Mouse (Mus musculus) 3134 (cell line): ENCODE data around the gene Trnau1ap.
"Not testable (repeated sequence)": the region's sequence is repeated elsewhere in the genome, so short reads cannot be mapped to it uniquely, and the experiment has no call there.

Experiments used
- DNase-seq: peaks from one replicate; pipeline ENCODE4 v3.0.0-alpha.2; 2011; ENCODE audit warnings: low spot score; ENCODE audit not compliant: insufficient read length; ENCODE audit errors: extremely low read depth

Gene Trnau1ap

DNA sequence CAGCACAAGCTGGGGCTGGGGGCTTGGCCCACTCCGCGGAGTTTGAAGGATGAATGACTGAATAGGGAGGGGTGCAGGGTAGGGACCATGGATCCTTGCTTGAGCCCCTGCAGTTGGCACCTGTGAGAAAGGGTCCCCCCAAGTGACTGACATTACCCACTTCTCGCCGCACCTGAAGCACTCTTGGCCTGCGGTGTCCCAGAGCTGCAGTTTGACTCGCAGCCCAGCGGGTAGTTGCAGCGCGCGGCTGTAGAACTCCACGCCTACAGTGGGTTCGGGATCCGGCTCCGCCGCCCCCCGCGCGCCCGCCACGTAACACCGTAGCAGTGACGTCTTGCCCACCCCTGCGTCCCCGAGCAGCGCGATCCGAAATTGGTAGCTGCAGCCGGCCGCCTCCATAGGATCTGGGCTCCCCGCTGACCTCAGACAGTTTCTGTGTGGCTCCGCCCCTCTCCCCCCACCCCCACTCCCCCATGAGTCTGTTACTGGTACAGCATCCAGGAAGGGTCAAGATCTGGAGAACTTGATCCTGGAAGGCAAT lies 26.3 kb downstream of the Trnau1ap start, which contains the start of gene Rab42:
Gene Rab42 (minus strand): TSS at position 447 of the 541 bp plus-strand sequence.
- peak; percentile 54 for DNase-seq

DNA sequence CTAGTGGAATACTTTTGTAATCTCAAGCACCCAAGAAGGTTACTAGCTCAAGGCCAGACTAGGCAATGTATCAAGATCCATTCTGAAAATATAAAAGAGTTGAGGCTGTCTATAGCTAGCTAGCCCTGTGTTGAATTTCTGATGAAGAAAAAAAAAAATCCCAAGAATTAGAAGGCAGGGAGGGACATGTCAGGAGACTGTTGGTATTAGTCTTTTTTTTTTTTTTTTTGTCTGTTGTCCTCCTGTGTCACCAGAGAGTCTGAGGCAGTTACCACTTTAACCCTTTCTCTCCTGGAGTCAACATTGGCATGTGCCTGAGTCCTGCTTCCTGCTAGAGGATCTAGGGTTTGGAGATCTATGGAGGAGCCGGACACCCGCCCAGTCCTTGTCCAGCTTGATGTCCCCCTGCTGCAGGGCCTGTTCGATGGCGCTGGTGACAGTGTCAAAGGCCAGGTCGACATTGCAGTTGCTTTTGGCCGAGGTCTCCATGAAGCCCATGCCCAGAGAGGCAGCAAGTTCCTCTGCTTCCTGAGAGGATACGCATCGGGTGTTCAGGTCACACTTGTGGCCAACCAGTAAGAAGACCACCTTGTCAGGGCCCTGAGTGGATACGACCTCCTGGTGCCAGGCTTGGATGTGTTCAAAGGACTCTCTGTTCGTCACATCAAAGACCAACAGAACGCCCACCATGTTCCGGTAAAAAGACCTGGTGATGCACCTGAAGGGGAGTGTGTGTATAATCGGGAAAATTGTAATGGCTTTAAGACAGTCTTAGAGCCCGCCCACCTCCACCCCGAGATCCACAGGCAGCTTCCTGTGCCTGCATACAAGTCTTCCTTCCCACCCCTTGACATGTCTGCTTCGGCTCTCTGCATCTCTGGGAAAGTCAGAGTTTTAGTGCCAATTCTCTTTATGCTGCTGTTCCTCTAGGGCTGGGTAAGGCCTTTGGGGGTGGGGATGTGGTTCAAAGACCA lies 27.1 kb downstream of the Trnau1ap start:
- no peak for DNase-seq

DNA sequence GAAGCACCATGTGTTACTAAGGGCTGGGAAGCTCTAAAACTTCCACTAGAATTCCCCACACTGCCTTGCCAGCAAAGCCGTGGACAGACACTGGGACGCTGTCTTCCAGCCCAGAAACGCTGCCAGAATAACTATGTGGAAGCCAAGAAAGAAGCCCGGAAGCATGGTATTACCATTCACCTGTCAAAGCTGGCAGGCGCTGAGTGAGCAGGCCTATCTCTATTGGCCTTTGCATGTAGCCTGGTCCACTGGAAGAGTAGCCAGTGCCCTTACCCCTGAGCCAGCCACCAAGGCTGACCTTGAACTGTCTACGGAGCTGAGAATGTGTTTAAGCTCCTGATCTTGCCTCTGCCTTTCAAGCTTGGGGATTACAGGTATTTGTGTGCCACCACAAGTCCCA lies 27.9 kb downstream of the Trnau1ap start:
- no peak for DNase-seq

DNA sequence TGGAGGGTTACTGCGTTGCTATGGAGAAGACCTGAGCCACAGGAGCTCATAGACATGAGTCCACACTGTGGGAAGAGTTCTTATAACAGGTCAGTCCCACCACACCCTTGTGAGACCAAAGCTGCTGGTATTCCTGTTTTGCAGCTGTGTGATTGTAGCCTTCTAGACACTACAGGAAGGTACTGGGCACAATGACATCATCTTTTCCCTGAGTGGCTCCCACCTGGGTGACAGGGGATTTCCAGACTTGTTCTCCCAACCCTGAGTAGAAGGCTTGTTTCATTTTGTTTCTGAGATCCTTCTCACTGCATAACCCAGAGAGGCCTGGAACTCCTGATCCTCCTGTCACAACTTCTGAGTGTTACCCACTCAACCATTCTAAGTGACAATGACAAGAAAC lies 29.5 kb downstream of the Trnau1ap start:
- no peak for DNase-seq

DNA sequence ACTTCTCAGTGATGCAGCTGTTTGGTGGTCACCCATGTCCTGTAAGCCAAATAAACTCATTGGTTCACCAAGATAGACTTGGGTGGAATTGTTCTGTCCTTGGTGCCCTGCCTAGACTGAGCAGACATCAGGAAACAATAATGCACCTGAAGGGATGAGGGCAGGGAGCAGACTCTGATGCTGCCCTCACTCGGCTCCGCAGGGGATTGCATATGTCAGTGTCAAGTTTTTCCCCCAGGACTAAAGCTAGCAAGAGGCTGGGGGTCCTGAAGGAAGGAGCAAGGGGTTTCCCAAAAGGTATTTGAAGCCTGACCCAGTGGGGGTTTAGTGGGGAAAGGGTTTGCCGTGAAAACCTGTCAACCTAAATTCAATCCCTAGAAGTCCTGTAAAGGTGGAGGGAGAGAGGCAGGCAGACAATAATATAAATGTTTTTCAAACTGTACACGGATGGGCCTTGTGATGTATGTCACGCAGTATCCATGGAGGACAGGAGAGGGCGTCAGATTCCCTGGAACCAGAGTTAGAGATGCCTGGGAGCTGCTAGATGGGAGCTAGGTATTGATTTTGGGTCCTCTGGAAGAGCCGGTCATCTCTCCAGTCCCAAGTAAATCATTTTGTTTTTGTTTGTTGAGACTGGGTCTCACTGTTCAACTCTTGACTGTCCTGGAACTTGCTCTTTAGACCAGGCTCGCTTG lies 33.5 kb downstream of the Trnau1ap start:
- DNase-seq: no peak

DNA sequence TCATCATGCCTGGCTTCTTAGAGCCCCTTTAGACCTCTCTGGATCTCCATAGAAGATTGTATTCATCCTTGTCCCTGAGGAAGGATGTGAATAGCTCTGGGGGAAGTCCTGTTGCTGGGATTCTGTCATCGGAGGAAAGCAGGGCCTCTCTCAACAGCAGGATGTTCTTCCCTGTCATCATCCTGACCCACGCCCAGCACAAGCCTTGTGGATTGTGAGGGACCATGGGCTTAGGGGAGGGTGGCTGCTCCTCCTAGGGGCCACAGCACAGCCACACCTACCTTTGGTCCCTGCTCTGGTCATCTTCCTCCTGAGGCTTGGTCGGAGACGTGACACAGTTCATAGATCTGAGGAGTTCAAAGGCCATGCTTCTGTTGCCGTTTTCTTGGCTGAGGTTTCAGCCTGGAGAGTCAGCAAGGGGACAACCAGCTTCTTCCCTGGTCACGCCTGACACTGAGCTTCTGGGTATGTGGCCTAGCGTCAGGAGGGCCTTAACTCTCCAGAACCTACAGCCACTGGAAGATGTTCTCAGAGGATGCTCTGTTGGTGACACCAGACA lies 35.6 kb downstream of the Trnau1ap start:
- DNase-seq: no peak

DNA sequence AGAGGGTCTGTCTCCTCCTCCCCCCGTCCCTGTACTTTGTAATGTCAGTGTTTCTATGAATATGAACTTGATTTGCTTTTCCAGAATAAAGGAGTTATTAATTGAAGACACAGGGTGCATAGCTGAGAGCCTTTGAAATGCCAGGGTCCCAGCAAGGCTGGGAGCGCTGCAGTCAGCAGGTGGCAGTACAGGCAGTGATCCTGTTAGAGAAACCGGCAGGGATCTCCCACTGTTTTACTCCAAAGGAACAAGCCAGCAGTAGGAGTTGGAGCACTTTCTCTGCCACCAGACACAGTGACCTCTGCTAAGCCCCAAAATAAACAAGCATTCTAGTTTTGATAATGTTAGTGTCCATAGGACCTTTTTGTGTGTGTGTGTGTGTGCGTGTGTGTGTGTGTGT lies 36.4 kb downstream of the Trnau1ap start:
- DNase-seq: no peak

DNA sequence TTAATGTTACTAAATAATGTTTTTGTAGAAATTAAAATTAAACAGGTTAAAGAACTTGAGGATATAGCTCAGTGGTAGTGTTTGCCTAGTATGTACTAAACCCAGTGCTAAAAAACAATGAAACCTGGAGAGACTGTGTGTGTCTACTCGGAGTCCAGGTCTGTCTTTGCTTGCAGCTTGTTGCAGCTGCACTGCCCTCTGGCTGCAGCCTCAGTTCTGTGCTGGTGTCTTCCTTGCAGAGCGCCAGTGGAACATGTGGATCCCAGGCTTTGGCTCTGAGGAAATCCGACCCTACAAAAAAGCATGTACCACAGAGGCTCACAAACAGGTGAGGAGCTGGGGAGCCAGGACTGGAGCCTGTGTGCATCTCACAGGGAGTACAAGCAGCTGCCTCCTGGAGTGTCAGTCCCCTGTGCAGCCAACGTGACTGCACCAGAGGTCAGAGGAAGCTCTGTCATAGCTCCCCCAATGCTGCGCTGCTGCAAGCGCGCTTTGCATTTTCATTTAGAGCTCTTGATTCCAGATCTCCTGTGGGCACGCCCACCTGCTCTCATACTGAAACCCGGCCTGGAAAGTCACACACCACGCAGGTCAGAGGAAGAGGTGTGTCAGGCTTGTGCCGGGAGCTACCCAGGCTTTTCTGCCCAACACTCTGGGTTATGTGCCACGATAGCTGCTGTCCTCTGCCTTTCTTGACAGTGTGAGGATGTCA lies 37.6 kb downstream of the Trnau1ap start:
- DNase-seq: no peak

DNA sequence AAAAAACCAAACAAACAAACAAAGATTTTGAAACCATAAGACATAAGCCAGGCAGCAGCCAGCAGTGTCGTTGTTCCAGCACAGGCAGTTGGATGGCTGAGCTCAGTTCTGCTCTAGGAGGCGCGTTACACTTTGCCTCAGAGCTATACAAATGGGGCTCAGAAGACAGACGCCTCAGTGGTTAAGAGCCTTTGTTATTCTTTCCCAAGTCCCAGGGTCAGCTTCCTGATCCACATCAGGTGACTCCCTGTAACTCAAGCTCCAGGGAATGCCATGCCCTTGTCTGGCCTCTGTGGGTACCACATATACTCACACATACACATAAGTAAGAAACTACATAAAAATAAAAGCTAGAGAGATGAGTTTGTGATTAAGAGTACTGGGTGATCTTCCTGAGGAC lies 38.3 kb downstream of the Trnau1ap start:
- no peak for DNase-seq

DNA sequence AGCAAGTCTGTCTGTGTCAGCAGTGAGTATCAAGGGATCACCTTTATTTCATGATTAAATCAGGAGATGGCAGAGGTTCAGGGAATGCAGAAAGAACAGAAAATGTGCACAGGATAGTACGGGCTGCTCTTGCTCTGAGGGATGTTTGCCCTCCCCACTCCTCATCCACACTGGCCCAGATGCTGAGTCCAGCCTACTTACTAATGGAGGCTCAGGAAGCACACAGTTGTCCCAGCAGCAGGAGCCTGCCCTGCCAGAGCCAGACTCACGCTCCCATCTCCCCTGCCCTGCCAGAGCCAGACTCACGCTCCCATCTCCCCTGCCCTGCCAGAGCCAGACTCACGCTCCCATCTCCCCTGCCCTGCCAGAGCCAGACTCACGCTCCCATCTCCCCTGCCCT lies 40.5 kb downstream of the Trnau1ap start:
- DNase-seq: not testable (repeated sequence)

DNA sequence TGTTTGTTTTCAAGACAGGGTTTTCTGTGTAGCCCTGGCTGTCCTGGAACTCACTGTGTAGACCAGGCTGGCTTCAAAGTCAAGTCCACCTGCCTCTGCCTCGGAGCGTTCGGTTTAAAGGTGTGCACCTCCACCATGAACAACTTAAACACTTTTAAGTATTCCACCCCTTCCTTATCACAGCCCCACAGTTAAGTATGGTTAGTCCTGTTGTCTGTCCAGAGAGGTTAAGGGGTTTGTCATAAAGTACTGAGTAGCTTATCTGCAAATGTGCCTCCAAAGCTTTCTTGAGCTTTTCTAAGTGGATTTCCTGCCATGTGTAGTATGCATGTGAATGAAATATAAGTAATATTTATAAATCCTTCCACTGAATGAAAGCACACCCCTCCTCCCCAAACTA lies 53.4 kb downstream of the Trnau1ap start:
- DNase-seq: no peak

DNA sequence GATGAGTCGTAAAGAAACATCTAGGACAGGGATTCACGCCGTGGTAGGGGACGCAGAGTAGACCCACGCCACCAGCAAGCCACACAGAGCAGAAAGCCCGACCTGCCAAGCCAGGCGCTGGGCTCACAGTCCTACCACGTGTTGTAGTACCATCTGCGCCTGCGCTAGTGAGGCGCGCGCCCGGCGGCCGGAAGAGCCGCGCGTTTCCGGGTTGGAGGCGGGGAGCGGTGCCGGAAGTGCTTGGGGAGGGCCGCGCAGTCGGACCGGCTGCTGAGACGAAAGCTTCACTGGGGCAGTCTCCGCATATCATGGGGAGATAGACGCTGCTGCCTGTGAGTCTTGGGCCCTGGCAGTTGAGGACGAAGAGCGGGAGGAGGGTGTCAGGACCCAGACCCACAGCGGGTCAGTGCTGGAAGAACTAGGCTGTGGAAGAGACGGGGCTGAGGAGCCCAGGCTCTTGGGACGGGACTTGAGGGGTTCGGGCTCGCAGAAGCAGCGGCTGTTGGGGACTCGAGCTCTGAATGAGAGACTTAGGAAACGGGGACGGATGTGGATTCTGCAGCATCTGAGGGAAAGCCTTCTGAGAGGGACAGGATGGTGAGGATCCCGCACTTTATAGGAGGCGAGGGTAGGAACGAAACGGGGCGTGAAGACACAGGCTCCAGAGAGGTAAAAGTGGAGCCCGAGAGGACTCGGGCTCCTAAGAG lies 55.0 kb downstream of the Trnau1ap start, which contains the start of gene Taf12:
Gene Taf12 (plus strand): TSS at position 220 of the 707 bp plus-strand sequence.
- DNase-seq: peak; percentile 95

DNA sequence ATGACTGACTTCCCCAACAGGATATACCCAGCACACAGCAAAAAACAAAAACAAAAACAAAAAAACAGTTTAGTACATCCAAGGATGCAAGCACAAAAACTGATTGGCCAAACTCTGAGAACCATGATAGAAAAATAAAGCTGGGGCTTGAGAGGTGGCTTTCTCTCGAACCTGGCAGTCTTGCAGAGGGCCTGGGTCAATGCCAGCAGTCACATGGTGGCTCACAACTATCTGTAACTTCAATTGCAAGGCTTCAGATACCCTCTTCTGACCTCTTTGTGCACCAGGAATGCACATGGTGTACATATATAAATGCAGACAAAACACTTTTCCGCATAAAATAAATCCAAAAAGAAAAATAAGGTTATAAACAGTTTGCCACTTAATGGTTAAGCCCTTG lies 56.2 kb downstream of the Trnau1ap start:
- DNase-seq: no peak

DNA sequence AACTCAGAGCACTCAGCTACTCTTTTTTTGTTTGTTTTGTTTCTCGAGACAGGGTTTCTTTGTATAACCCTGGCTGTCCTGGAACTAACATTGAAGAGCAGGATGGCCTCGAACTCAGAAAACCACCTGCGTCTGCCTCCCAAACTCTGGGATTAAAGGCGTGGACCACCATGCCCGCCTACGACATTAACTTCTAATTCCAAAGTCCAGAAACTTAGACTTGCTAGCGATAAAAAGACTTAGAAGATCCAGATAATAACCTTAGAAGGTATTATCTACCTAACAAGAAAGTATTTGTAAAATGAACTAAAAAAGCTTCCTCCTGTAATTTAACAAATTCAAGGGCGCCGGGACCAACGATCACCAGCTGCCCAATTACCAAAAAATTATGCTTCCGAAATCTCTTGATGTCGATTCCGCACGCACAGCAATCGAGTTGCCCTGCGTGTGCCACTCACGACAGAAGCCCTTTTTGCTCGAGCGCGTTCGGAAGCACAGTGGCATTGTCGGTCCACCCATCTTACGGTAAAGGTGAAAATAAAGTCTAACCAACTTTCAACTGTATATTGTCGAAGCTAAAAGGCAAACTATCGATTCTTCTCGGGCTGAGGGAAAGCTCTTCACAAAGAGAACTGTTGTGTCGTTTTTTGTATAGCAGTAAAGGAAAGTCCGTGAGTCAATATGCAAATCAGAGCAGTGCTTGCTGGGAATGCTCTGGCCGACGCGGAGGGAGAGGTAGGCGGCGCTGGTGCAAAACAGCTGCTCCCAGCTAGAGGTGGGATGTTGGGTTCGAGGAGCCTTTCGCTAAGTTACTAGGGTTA lies 59.4 kb downstream of the Trnau1ap start:
- DNase-seq: peak; percentile 89

DNA sequence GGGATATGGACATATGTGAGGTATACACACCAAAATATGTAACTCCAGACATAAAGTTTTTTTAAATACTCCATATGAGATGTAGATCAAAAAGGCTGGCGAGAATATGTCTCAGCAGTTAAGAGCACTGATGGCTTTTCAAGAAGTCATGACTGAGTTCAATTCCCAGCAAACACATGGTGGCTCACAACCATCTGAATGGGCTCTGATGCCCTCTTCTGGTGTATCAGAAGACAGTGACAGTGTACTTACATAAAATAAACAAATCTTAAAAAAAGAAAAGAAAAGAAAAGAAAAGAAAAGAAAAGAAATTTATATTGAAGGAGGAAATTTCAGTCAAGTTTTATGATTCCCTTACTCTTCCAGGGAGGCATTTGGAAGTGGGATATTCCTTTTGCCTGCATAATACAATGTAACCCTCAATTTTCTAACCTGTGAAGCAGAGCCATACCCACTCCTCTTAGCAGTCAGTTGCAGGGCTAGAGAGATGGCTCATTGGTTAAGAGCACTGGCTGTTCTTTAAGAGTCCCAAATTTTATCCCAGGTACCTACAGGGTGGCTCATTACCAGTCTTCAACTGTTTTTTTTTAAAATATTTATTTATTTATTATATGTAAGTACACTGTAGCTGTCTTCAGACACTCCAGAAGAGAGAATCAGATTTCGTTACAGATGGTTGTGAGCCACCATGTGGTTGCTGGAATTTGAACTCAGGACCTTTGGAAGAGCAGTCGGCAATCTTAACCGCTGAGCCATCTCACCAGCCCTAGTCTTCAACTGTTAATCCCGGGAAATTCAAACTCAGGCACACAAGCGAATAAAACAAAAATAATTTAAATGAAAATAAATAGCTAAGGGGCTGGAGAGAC lies 60.2 kb downstream of the Trnau1ap start:
- peak; percentile 47 for DNase-seq

DNA sequence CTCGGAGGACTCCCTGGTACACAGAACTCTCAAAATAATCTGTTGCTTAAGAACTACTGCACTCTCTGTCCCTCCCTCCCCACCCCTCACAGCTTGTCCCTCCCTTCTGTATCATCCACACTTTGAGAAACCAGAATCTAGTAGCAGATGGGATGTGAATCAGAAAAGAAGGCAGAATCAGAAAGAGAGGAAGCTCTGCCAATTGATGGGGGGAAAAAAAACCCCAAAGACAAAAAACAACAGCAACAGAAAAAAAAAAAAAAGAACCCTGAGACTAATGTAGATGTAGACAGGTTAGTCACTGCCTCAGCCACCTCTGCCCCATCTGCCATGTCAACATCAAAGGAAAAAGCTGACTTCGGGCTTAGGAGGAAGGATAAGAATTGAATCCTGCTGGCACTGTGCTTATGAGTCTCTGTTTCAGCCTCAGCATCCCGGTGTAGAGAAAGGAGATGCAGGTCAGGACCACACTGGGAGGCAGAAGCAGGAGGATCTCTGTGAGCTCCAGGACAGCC lies 62.4 kb downstream of the Trnau1ap start:
- DNase-seq: no peak

DNA sequence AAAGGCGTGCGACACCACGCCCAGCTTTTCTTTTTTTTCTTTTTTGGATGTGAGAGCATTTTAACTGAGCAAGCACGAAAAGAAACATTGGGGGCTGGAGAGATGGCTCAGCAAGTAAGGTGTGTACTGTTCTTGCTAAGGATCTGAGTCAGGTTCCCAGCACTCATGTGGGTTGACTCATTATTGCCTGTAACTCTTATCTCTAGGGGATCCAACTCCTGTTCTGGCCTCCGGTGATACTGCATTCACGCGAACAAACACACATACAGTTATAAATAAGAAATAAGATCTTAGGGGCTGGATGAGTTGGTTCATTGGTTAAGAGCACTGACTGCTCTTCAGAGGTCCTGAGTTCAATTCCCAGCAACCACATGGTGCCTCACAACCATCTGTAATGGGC lies 66.0 kb downstream of the Trnau1ap start:
- no peak for DNase-seq

DNA sequence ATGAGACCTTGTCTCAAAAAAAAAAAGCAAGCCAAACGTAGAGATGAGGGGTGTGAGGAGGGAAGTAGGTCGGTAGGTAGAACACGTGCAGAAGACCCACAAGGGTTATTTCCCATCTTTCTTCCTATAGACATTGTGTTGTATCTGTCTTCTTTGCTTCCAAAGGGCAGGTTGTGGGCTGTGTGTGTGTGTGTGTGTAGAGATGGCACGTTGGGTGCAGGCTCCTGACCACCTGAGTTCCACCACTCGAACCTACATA lies 67.1 kb downstream of the Trnau1ap start:
- no peak for DNase-seq
